Mouse (Mus musculus) lung, adult 2 months (tissue): ENCODE data around the gene Cacna1c. TPM values are rescaled to one million over a fixed set of nuclear protein-coding genes. Genes with fewer than 3 reads are reported as not detected.

Experiments
- DNase-seq: peaks from one replicate; pipeline ENCODE4 v3.0.0; 2022
- H3K4me1 ChIP-seq: fragments of 200-500 bp; 2 replicates; pipeline ENCODE4 v1.6.1; 2011; ENCODE audit warnings: low read length; ENCODE audit not compliant: control insufficient read depth, insufficient read depth
- H3K4me3 ChIP-seq: fragments of 200-500 bp; replicated peaks from 2 replicates; pipeline ENCODE3; 2011; ENCODE audit warnings: low read depth, mild to moderate bottlenecking, control low read depth, low read length; ENCODE audit errors: extremely low read depth
- CTCF ChIP-seq: fragments of 200-500 bp; IDR thresholded peaks from 2 replicates; pipeline ENCODE4 v1.5.1; 2011; ENCODE audit warnings: mild to moderate bottlenecking, low read length, control low read depth; ENCODE audit not compliant: insufficient read depth
- POLR2A ChIP-seq: fragments of 200-500 bp; IDR thresholded peaks from 2 replicates; pipeline ENCODE4 v1.6.1; 2011; ENCODE audit warnings: low read depth, mild to moderate bottlenecking, control low read depth, low read length, borderline replicate concordance; ENCODE audit errors: extremely low read depth
- WGBS: fragments of 180-500 bp; shearing (Covaris S2); methylation state at CpG from one replicate; pipeline ENCODE4 v1.1.7; 2018; 5-methylcytosine and 5-hydroxymethylcytosine counted together
- polyA plus RNA-seq: library from polyadenylated mRNA; depleted of rRNA; stranded (reverse); fragments of >200 nt; gene quantifications from 2 replicates; pipeline ENCODE4 v1.2.3, GENCODE M21; 2012

Gene Cacna1c
- polyA plus RNA-seq, 1 experiment, result 16.3 TPM

GRCm38 (mm10) chr6:118739961-118740599, 456.1 kb downstream of the Cacna1c start:
- Histone ChIP-seq H3K4me3 (no peak overlapping the region), H3K4me1 (no peaks in the 10 kb centered on the region)
- TF ChIP-seq POLR2A (no peak), CTCF (no peak)
- 67% methylated on average over 9 of the region's 9 CpGs for WGBS
- no peak for DNase-seq

- WGBS, result 75% methylated on average over 4 of the region's 4 CpGs
- Histone ChIP-seq H3K4me1 (no peaks in the 10 kb centered on the region), H3K4me3 (no peak overlapping the region)
- no peak for DNase-seq
- TF ChIP-seq POLR2A (no peak), CTCF (no peak)
These were observed 456.9 kb downstream of the Cacna1c start for GRCm38 (mm10) chr6:118739344-118739743.

DNA sequence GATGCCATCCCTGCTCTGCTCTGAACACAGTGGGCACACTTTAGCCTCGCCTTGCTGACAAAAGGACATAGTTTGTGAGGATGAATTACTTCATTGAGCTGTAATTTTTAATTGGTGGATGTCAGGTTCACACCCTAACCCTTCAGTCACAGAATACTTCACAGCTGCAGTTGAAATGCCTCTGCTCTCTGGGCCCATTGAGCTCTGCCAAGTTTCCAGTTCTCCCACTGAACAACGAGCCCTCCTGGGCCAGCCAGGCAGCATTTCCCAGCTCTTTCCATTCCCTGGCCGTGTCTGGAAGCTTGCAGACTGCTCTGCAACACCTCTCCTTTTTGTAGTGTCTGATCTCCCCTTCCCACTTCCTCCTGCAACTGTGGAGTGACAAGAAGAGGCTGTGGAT, 457.6 kb downstream of the Cacna1c start:
- TF ChIP-seq CTCF, result no peak
- TF ChIP-seq POLR2A, result no peak
- H3K4me3 ChIP-seq, result no peak overlapping the region
- 49% methylated on average over 3 of the region's 3 CpGs for WGBS
- no peaks in the 10 kb centered on the region for H3K4me1 ChIP-seq
- DNase-seq, result no peak

GRCm38 (mm10) chr6:118737078-118737477, 459.1 kb downstream of the Cacna1c start:
- TF ChIP-seq POLR2A (no peak), CTCF (no peak)
- Histone ChIP-seq H3K4me3 (no peak overlapping the region), H3K4me1 (no peaks in the 10 kb centered on the region)
- no peak for DNase-seq
- 77% methylated on average over 6 of the region's 6 CpGs for WGBS

DNA sequence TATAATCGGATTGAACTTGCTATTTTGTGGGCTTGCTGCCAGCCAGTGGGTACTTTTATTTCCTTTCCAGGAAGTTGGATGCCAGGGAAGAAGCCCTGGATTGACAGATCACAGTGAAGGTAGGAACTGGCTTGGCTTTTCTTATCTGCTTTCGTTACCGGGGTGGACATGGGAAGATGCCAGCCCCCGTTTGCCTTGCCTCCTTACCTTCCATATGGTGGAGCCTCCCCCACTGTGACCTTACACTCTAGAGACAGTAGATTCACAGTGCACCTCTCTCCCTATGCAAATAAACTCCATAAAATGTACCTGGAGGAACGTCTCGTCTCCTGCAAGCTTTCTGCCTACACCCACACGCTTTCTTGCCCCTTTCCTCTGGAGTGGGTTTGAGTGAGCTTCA, 459.7 kb downstream of the Cacna1c start:
- no peaks in the 10 kb centered on the region for H3K4me1 ChIP-seq
- DNase-seq, result no peak
- H3K4me3 ChIP-seq, result no peak overlapping the region
- TF ChIP-seq CTCF (no peak), POLR2A (no peak)
- WGBS, result 61% methylated on average over 7 of the region's 7 CpGs

- Histone ChIP-seq H3K4me1 (no peaks in the 10 kb centered on the region), H3K4me3 (no peak overlapping the region)
- DNase-seq, result no peak
- 83% methylated on average over 3 of the region's 3 CpGs for WGBS
- TF ChIP-seq CTCF, result no peak
- TF ChIP-seq POLR2A, result no peak
These were observed 461.1 kb downstream of the Cacna1c start for GRCm38 (mm10) chr6:118735145-118735544.

- TF ChIP-seq CTCF (no peak), POLR2A (no peak)
- Histone ChIP-seq H3K4me1 (no peaks in the 10 kb centered on the region), H3K4me3 (no peak overlapping the region)
- no peak for DNase-seq
- WGBS, result 80% methylated on average over 3 of the region's 3 CpGs
These were observed 464.3 kb downstream of the Cacna1c start for GRCm38 (mm10) chr6:118731937-118732336.

- WGBS, result 64% methylated on average over 4 of the region's 4 CpGs
- no peak for DNase-seq
These were observed 471.3 kb downstream of the Cacna1c start for GRCm38 (mm10) chr6:118724908-118725307.

GRCm38 (mm10) chr6:118724388-118724787, 471.8 kb downstream of the Cacna1c start:
- no peak for TF ChIP-seq POLR2A
- TF ChIP-seq CTCF, result no peak
- WGBS, result 81% methylated on average over 6 of the region's 6 CpGs
- no peak for DNase-seq
- H3K4me1 ChIP-seq, result no peaks in the 10 kb centered on the region
- H3K4me3 ChIP-seq, result no peak overlapping the region

More at GRCm38 (mm10) chr6:118724908-118725307, 471.3 kb downstream of the Cacna1c start:
- TF ChIP-seq CTCF (no peak), POLR2A (no peak)
- Histone ChIP-seq H3K4me1 (no peaks in the 10 kb centered on the region), H3K4me3 (no peak overlapping the region)

- Histone ChIP-seq H3K4me3 (no peak overlapping the region), H3K4me1 (no peaks in the 10 kb centered on the region)
- TF ChIP-seq POLR2A, result no peak
- no peak for TF ChIP-seq CTCF
- WGBS, result 69% methylated on average over 6 of the region's 6 CpGs
- DNase-seq, result no peak
These were observed 473.9 kb downstream of the Cacna1c start for GRCm38 (mm10) chr6:118722336-118722735.

- H3K4me3 ChIP-seq, result no peak overlapping the region
- WGBS, result 76% methylated on average over 1 of the region's 1 CpGs
- no peaks in the 10 kb centered on the region for H3K4me1 ChIP-seq
- no peak for DNase-seq
- TF ChIP-seq CTCF (no peak), POLR2A (no peak)
These were observed 476.7 kb downstream of the Cacna1c start for GRCm38 (mm10) chr6:118719486-118719885.
